Mouse (Mus musculus): ENCODE measurements around the gene Elmsan1. TPM values are rescaled to one million over a fixed set of nuclear protein-coding genes. Genes with fewer than 3 reads are reported as not detected.

The Elmsan1 gene
- polyA plus RNA-seq, 1 experiment from 2014 or later = 6.3 TPM

DNA sequence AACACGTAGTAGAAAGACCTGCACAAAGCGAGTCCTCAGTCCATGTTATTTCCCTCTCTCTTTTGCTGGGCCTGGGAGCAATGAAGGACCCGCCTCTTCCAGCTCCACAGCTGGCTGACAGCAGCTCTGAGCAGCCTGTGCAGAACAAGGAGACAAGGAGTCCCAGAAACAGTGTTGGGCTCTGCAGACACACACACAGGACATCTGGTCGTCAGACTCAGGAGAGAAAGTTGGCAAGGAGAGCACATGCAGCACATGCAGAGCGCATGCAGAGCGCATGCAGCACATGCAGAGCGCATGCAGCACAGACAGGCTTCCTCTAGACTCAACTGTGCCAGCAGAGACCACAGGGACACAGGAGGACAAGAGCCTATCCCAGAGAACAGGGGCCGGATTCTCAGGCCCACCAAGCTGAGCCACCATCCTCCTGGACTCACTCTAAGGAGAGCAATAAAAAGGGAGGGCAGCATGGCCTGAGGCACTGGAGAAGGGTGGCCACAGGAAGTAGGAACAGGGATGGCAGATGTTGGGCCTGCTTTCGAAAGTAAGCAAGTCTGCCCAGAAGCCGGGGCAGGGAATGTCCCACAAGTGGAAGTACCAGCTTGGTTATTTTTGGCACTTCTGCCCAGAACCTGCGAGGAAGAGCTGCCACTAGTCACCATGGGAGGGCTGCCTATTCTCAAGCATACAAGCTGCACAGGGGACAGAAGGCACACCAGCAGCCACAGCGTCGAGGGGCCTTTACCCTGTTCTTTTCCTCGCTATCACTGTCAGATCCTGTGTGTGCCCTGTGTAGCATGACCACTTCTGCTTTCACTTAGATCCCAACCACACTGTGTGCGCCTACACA lies 30.7 kb downstream of the Elmsan1 start:
- Histone ChIP-seq H3K4me3 (no peak overlapping the region), H3K9ac (0 out of 2 replicates have a peak overlapping the region, but pooled peaks have one; percentile 22), H3K27me3 (replicated peaks) (no peaks in the 10 kb centered on the region), H3K9me3 (0 out of 2 replicates have a peak, but pooled peaks cover 4% of the 10 kb centered on the region), H3K4me2 (replicated peaks) (0 out of 2 replicates have a peak overlapping the region, but pooled peaks have one; percentile 1), H3K36me3 (peaks cover 11% of the 10 kb centered on the region; the same call in 1 of the 2 replicates), H3K4me1 (peaks cover 63% of the 10 kb centered on the region), H3K27ac (no peak overlapping the region)
- WGBS = 69% methylated on average over 15 of the region's 15 CpGs
- no peak for ATAC-seq (ENCODE audit: low FRiP score, low read depth)

DNA sequence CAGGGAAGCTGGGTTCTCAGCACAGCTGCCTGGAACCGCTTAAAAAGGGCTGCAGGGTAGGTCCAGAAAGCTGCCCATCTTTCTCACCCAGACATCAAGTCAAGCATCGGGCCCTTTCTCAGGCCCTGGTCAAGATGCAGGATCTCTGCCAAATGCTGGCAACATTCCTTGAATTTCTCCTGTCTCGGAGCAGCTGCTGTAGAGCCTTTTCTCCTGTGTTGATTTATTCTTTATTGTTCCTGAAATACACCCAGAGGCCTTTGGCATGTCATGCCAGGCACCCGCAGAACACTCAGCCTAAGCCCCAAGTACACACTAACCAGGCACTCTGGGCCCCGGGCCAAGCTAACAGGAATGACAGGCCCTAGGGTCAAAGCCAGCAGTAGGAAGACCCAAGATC lies 31.7 kb downstream of the Elmsan1 start:
- 71% methylated on average over 5 of the region's 5 CpGs for WGBS
- ATAC-seq (ENCODE audit: low FRiP score, low read depth) = no peak
- H3K27ac ChIP-seq = no peak overlapping the region
- 0 out of 2 replicates have a peak, but pooled peaks cover 4% of the 10 kb centered on the region for H3K9me3 ChIP-seq
- H3K9ac ChIP-seq = no peak overlapping the region
- no peak overlapping the region for H3K4me2 ChIP-seq (replicated peaks)
- H3K4me3 ChIP-seq = no peak overlapping the region
- peaks cover 57% of the 10 kb centered on the region for H3K4me1 ChIP-seq
- no peaks in the 10 kb centered on the region for H3K27me3 ChIP-seq (replicated peaks)
- H3K36me3 ChIP-seq = peaks cover 11% of the 10 kb centered on the region; the same call in 1 of the 2 replicates

DNA sequence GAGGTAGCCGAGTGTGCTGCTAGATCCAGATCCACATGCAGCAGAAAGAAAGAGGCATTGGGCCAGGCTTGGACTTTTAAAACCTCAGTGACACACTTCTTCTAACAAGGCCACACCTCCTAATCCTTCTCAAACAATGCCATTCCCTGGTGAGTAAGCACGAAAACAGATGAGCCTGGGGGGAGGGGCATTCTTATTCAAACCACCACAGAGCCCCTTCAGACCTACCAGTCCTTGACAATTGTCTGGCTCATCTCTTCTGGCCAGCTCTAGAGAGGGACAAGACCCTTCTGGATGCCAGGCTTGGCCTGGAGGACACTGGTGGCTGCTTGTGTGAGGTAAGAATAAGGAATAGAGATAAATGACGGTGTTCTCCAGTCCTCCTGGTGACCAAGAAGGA lies 32.1 kb downstream of the Elmsan1 start:
- peaks cover 57% of the 10 kb centered on the region for H3K4me1 ChIP-seq
- peaks cover 11% of the 10 kb centered on the region; the same call in 1 of the 2 replicates for H3K36me3 ChIP-seq
- ATAC-seq (ENCODE audit: low FRiP score, low read depth) = no peak
- H3K9me3 ChIP-seq = 0 out of 2 replicates have a peak, but pooled peaks cover 4% of the 10 kb centered on the region
- H3K4me2 ChIP-seq (replicated peaks) = no peak overlapping the region
- H3K27me3 ChIP-seq (replicated peaks) = no peaks in the 10 kb centered on the region
- H3K27ac ChIP-seq = no peak overlapping the region
- H3K4me3 ChIP-seq = no peak overlapping the region
- H3K9ac ChIP-seq = no peak overlapping the region
- WGBS = 83% methylated on average over 3 of the region's 3 CpGs

DNA sequence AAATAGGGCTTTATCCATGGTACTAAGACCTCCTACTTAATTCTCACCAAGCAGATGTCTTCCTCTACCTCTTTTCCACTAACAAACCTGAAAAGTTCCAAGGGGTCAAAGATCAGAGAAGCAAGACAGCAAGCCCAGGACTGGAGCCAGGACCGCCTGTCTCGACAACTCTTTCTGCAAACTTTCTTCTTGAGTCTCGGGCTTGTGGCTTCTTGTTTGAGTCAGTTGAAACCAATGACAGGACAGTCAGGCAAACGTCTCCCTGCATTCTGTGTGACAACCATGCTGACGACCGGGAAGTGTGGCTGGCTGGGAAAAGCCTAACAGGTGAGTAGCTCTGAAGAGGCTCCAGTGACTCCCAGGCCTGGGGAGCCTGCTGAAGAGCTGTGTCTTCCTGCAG lies 33.1 kb downstream of the Elmsan1 start:
- 80% methylated on average over 6 of the region's 6 CpGs for WGBS
- ATAC-seq (ENCODE audit: low FRiP score, low read depth) = no peak
- H3K27ac ChIP-seq = no peak overlapping the region
- H3K36me3 ChIP-seq = peaks cover 11% of the 10 kb centered on the region; the same call in 1 of the 2 replicates
- peaks cover 57% of the 10 kb centered on the region for H3K4me1 ChIP-seq
- no peaks in the 10 kb centered on the region for H3K27me3 ChIP-seq (replicated peaks)
- no peak overlapping the region for H3K4me3 ChIP-seq
- no peak overlapping the region for H3K9ac ChIP-seq
- no peak overlapping the region for H3K4me2 ChIP-seq (replicated peaks)
- 0 out of 2 replicates have a peak, but pooled peaks cover 4% of the 10 kb centered on the region for H3K9me3 ChIP-seq

DNA sequence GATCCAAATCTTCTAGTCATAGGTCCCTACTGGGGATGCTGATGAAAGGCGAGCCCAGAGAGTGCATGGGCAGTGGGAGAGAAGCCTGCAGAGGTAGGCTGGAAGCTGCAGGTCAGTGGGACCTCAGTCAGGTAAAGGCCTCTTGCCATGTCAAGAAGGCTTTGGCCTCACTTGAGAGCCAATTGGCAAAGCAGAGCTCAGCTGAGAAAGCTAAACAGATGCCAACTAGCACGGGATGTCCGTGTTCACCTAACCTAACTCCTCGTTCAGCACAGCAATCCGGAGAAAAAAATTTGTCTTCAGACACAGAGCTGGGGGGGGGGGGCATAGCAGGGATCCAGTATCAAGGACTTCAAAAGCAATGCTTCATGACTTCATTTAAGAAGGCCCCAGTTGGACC lies 33.7 kb downstream of the Elmsan1 start:
- Histone ChIP-seq H3K4me3 (no peak overlapping the region), H3K36me3 (peaks cover 11% of the 10 kb centered on the region; the same call in 1 of the 2 replicates), H3K27ac (no peak overlapping the region), H3K9ac (no peak overlapping the region), H3K4me2 (replicated peaks) (no peak overlapping the region), H3K9me3 (0 out of 2 replicates have a peak, but pooled peaks cover 4% of the 10 kb centered on the region), H3K4me1 (peaks cover 57% of the 10 kb centered on the region), H3K27me3 (replicated peaks) (no peaks in the 10 kb centered on the region)
- ATAC-seq (ENCODE audit: low FRiP score, low read depth) = no peak
- WGBS = 95% methylated on average over 5 of the region's 5 CpGs

DNA sequence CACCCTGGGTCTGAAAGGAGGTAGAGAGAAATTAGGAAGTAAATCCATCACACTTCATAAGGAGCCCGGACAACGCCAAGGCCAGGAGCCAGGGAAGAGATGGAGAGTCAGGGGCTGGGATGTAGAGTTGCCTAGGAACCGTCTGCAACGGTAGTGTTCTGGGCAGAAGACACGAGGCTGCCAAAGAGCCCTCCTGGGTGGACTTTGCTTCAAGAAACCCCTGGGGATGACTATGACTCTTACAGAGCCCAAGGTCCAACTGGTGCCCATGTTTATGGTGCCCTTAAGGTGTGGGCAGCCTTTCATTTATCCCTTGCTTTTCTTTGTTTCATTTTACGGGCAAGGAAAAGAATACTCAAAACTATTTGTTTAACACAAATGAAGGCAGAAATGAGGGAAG lies 36.7 kb downstream of the Elmsan1 start:
- Histone ChIP-seq H3K9ac (no peak overlapping the region), H3K27ac (0 out of 2 replicates have a peak overlapping the region, but pooled peaks have one; percentile 62), H3K27me3 (replicated peaks) (no peaks in the 10 kb centered on the region), H3K36me3 (peaks cover 11% of the 10 kb centered on the region; the same call in 1 of the 2 replicates), H3K9me3 (0 out of 2 replicates have a peak, but pooled peaks cover 4% of the 10 kb centered on the region), H3K4me2 (replicated peaks) (0 out of 2 replicates have a peak overlapping the region, but pooled peaks have one; percentile 38), H3K4me1 (peaks cover 49% of the 10 kb centered on the region), H3K4me3 (no peak overlapping the region)
- WGBS = 38% methylated on average over 6 of the region's 6 CpGs
- peak; percentile 6; the same call in 1 of the 2 replicates for ATAC-seq (ENCODE audit: low FRiP score, low read depth)

DNA sequence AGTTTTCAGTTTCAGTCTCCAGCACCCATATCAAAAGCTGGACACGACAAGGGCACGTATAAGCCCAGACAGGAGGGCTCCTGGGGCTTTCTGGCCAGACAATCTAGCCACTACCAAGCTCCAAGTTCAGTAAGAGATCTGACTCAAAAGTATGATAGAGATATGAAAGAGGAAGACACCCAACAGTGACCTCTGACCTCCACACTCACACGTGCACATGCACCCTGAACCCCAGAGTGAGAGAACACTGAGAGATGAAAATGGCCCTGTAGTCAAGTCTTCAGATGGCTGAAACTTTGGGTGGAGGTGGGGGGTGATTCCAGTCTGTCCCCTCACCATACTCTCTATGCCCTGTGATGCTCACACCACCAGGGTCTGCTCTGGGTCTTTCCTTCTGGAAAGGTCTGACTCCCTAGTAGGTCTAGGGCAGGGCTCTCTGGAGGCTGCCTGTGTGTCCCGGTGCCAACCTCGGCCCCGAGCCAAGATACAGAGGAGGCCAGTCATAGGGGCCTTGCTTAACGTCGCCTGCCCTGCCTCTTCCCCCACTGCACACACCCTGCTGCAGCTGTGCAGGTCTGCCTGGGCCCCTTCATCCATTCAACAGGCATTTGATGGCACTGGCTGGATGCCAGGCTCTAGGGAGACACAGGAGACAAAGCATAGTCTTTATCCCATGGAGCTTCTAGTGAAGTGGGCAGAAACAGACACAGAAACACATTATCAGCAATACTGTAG lies 37.8 kb downstream of the Elmsan1 start:
- 0 out of 2 replicates have a peak, but pooled peaks cover 2% of the 10 kb centered on the region for H3K36me3 ChIP-seq
- H3K9ac ChIP-seq = no peak overlapping the region
- H3K4me2 ChIP-seq (replicated peaks) = peak overlapping the region; percentile 38
- no peak overlapping the region for H3K4me3 ChIP-seq
- no peaks in the 10 kb centered on the region for H3K27me3 ChIP-seq (replicated peaks)
- ATAC-seq (ENCODE audit: low FRiP score, low read depth) = peak; percentile 90
- WGBS = 47% methylated on average over 8 of the region's 8 CpGs
- H3K4me1 ChIP-seq = peaks cover 54% of the 10 kb centered on the region
- H3K9me3 ChIP-seq = no peaks in the 10 kb centered on the region
- H3K27ac ChIP-seq = peak overlapping the region; percentile 62; the same call in 1 of the 2 replicates

DNA sequence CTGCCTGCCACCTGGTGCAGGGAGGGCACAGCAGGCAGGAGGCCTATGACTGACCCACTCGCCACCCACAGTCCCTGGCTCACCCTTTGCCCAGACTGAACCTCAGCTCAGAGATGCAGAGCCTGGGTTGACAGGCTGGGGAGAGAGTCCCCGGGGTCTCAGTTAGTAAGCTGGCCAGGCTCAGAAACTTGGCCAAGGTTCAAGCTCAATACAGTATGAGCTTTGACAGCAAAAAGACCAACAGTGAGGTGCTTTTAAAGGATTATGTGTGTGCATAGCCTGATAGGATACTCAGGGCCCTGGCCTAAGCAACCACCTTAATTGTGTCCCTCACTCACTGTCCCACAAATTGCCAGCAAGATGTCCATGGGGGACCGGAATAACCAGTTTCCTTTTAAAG lies 38.6 kb downstream of the Elmsan1 start:
- WGBS = 78% methylated on average over 3 of the region's 3 CpGs
- H3K36me3 ChIP-seq = no peaks in the 10 kb centered on the region

DNA sequence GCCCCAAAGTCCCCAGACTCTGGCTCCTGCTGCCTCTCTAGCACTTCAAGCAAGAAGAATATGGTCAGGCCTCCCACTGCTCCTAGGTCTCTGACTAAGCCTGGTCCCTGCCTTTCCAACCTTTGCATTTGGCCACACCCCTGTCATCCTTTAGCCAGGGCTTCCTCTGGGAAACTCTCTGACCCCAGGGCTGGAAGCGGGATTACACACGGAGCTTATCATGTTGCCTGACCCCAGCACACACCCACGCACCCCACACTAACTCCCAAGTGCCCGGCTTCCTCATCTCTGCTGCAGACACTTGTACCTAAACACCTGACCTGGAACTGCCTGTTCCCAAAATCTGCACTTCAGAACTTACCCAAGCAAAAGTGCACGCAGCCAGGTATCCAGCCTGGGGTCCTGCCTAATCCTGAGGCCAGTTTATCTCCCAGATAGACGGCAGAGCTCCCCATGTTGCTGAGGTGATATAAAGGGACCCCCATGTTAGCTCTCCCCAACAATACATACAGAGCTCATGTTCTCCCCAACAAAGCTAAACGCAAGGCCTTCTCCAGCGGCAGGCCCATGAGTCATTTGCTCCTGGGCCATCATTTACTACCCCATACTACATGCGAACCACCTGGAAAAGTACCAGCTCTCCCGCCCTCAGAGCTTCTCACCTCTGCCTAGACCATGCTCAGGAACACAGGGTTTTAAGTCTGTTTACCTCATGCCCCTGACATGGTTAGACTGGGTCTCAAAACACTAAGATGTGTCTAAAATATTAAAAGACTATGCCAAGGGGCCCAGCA lies 39.8 kb downstream of the Elmsan1 start:
- H3K36me3 ChIP-seq = peaks cover 3% of the 10 kb centered on the region
- no peak for ATAC-seq (ENCODE audit: low FRiP score, low read depth)
- H3K9ac ChIP-seq = no peak overlapping the region
- no peak overlapping the region for H3K4me3 ChIP-seq
- no peaks in the 10 kb centered on the region for H3K27me3 ChIP-seq (replicated peaks)
- H3K4me1 ChIP-seq = peaks cover 61% of the 10 kb centered on the region
- no peak overlapping the region for H3K4me2 ChIP-seq (replicated peaks)
- H3K9me3 ChIP-seq = no peaks in the 10 kb centered on the region
- WGBS = 77% methylated on average over 10 of the region's 10 CpGs
- no peak overlapping the region for H3K27ac ChIP-seq

More for the DNA sequence above, 38.6 kb downstream of the Elmsan1 start:
- Histone ChIP-seq H3K4me1 (peaks cover 61% of the 10 kb centered on the region), H3K4me2 (replicated peaks) (no peak overlapping the region), H3K9ac (no peak overlapping the region), H3K27ac (no peak overlapping the region), H3K4me3 (no peak overlapping the region), H3K27me3 (replicated peaks) (no peaks in the 10 kb centered on the region), H3K9me3 (no peaks in the 10 kb centered on the region)
- no peak for ATAC-seq (ENCODE audit: low FRiP score, low read depth)

DNA sequence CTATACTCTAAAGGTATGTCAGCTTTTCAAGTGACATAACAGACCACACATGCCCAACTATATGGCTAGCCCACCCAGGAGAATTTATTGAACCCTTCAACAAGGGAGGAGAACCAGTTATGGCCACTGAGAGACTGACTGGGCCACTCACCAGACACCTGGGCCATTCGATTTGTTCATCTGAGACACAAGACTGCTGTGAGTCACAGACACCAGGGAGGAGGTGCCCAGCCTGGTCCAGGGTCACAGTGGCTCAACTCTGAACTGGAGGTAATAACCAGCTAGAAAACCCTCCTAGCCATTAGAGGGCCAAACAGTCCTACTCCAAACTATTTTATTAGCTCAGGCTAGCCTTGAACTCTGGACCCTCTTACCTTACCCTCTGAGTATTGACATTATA lies 40.6 kb downstream of the Elmsan1 start:
- H3K27ac ChIP-seq = no peak overlapping the region
- no peak for ATAC-seq (ENCODE audit: low FRiP score, low read depth)
- no peak overlapping the region for H3K4me3 ChIP-seq
- no peak overlapping the region for H3K4me2 ChIP-seq (replicated peaks)
- 24% methylated on average over 1 of the region's 1 CpGs for WGBS
- H3K27me3 ChIP-seq (replicated peaks) = no peaks in the 10 kb centered on the region
- no peaks in the 10 kb centered on the region for H3K9me3 ChIP-seq
- peaks cover 61% of the 10 kb centered on the region for H3K4me1 ChIP-seq
- H3K9ac ChIP-seq = no peak overlapping the region
- H3K36me3 ChIP-seq = peaks cover 11% of the 10 kb centered on the region

DNA sequence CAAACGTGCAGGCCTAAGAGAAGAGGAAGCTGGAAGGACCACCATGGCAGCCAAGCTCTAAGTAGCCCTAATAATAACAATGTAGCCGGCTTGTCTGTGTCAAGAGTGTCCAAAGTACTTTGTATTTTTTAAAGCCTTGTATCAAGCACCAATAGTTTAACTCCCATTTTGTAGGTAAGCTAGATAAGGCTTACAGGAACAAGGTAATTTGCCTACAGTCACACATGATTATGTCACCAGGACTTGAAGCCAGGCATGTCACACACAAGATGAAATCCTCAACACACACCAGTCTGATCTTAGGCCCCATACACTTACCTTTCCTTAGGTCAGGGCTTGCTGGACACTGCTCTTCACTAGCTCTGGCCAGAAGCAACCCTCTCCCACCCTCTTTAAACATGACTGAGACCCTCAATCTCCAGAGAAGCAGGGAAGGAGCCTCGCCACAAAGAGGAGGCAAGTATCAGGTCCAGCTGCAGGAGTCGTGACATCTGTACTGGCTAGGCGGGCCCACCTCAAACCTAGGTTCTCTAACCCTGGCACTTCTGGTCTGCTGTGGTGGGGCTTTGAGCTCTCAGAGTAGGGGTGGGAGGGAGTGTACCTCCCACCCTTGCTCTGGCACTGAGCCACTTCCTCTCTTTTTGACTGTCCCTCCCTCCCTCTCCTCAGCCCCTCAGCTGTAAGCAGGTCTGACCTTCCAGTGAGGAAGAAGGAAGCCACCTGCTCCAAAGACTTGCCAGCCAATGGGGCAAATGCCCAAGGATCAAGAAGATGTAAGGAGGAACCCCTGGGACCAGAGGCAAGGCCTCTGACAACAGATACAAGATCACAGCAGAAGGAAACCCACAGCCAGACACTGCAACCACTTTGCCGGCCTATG lies 41.6 kb downstream of the Elmsan1 start:
- Histone ChIP-seq H3K4me2 (replicated peaks) (peak overlapping the region; percentile 75; the same call in 1 of the 2 replicates), H3K4me1 (peaks cover 61% of the 10 kb centered on the region), H3K4me3 (no peak overlapping the region), H3K36me3 (peaks cover 18% of the 10 kb centered on the region), H3K27ac (0 out of 2 replicates have a peak overlapping the region, but pooled peaks have one; percentile 82), H3K9ac (no peak overlapping the region), H3K9me3 (no peaks in the 10 kb centered on the region), H3K27me3 (replicated peaks) (no peaks in the 10 kb centered on the region)
- ATAC-seq (ENCODE audit: low FRiP score, low read depth) = no peak
- 38% methylated on average over 6 of the region's 6 CpGs for WGBS

All from neural tube, embryonic 12.5 days (tissue).